Mouse (Mus musculus): ENCODE measurements around the gene Lcn9. TPM values are rescaled to one million over a fixed set of nuclear protein-coding genes. Genes with fewer than 3 reads are reported as not detected.
"Not testable (repeated sequence)": the region's sequence is repeated elsewhere in the genome, so short reads cannot be mapped to it uniquely, and the experiment has no call there.

Lcn9 gene
- polyA plus RNA-seq, 1 experiment from 2014 or later = not detected

DNA sequence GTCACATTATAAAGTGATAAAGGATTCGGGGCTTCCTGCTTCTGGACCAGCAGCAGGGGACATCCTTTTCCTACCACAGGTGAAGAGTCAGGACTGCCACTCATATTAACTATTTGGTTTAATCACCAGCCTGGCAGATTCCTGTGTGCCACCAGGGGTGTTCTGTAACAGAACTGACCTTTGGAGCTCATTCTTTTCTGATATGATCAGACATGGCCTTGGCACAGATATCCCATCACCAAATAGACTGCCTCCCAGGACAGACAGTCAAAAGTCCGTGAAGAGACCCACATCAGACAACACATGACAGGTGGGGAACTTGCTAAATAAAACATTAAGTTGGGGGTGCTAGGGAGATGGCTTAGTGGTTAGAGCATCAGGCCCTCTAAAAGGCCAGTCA lies 11.2 kb upstream of the Lcn9 start:
- H3K36me3 ChIP-seq = no peaks in the 10 kb centered on the region
- no peaks in the 10 kb centered on the region for H3K4me1 ChIP-seq
- H3K9me3 ChIP-seq (replicated peaks) = no peaks in the 10 kb centered on the region
- H3K4me2 ChIP-seq (replicated peaks) = no peak overlapping the region
- WGBS = 68% methylated on average over 2 of the region's 2 CpGs
- no peak overlapping the region for H3K9ac ChIP-seq
- ATAC-seq (ENCODE audit: insufficient number of reproducible peaks, low FRiP score, low TSS enrichment, low read depth) = no peak
- H3K27me3 ChIP-seq = no peaks in the 10 kb centered on the region
- no peak overlapping the region for H3K27ac ChIP-seq (replicated peaks)
- no peak overlapping the region for H3K4me3 ChIP-seq (replicated peaks)

DNA sequence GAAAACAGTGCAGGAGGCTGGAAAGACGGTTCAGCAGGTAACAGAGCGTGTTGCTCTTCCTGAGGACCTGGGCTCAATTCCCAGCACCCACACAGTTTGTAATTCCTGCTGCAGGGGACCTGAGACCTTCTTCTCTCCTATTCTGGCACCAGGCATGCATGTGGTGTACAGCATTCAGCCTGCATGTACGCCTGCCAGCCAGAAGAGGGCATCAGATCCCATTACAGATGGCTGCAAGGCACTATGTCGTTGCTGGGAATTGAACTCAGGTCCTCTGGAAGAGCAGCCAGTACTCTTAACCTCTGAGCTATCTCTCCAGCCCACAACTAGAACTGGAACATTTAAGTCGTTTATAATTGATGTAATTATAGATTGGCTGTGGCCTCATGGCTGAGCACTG lies 9.6 kb upstream of the Lcn9 start:
- Histone ChIP-seq H3K9me3 (replicated peaks) (no peaks in the 10 kb centered on the region), H3K36me3 (no peaks in the 10 kb centered on the region), H3K27ac (replicated peaks) (no peak overlapping the region), H3K27me3 (no peaks in the 10 kb centered on the region), H3K4me1 (no peaks in the 10 kb centered on the region), H3K9ac (no peak overlapping the region), H3K4me3 (replicated peaks) (no peak overlapping the region), H3K4me2 (replicated peaks) (no peak overlapping the region)
- ATAC-seq (ENCODE audit: insufficient number of reproducible peaks, low FRiP score, low TSS enrichment, low read depth) = no peak
- WGBS = 81% methylated on average over 5 of the region's 5 CpGs

DNA sequence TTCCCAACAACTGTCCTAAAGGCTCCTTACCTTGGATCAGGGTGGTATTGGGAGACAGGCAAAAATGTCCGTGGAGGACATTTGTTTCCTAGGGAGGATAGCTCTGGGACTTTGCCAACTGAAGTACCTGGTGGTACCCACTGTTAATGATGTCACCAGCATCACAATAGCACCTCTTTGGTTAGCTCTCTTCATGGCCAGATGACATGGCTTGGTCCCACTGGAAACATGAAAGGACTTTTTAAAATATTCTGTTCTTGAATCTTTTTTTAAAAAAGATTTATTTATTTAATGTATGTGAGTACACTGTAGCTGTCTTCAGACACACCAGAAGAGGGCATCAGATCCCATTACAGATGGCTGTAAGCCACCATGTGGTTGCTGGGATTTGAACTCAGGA lies 7.2 kb upstream of the Lcn9 start, which contains the start of gene Glt6d1:
Gene Glt6d1, minus strand, starts transcription at position 101 of the 400 bp plus-strand sequence.
- H3K4me1 ChIP-seq; H3K27ac ChIP-seq (replicated peaks); ATAC-seq (ENCODE audit: insufficient number of reproducible peaks, low FRiP score, low TSS enrichment, low read depth); H3K9ac ChIP-seq; H3K4me3 ChIP-seq (replicated peaks); H3K9me3 ChIP-seq (replicated peaks); H3K36me3 ChIP-seq; H3K4me2 ChIP-seq (replicated peaks); H3K27me3 ChIP-seq: not testable (repeated sequence)
- 66% methylated on average over 1 of the region's 1 CpGs for WGBS

GRCm38 (mm10) chr2:25824751-25825150 lies 1.8 kb downstream of the Lcn9 start:
- WGBS = 76% methylated on average over 3 of the region's 3 CpGs
- Histone ChIP-seq H3K36me3 (no peaks in the 10 kb centered on the region), H3K27me3 (no peaks in the 10 kb centered on the region), H3K9me3 (replicated peaks) (no peaks in the 10 kb centered on the region), H3K4me1 (no peaks in the 10 kb centered on the region), H3K4me2 (replicated peaks) (no peak overlapping the region), H3K4me3 (replicated peaks) (no peak overlapping the region), H3K9ac (no peak overlapping the region), H3K27ac (replicated peaks) (no peak overlapping the region)
- no peak for ATAC-seq (ENCODE audit: insufficient number of reproducible peaks, low FRiP score, low TSS enrichment, low read depth)

DNA sequence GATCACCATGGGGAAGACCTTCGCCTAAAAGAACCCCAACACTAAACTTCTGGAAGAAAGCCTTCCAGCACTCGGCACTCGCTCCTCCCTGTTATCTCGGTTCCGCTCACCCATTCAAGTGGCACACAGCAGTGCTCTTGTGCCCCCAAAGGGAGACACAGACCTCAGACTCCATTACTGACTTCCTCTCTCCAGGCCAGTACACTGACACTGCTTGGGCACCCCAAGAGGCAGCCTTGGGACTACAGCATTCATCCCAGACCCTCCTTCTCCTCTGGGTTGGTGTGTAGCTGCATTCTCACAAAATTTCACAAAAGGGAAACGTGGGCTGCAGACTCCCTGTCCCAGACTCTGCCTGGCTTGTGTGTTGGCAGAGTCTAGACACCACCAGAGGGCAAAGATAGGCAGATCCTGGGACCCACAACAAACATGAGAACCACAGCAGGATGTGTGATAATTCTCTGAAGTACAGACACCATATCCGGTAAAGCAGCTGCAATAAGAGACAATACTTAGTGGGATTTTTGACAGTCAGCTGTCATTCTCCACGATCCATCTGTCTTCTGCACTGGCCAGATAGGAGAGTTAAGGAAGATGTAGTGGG lies 5.5 kb downstream of the Lcn9 start:
- ATAC-seq (ENCODE audit: insufficient number of reproducible peaks, low FRiP score, low TSS enrichment, low read depth) = no peak
- no peaks in the 10 kb centered on the region for H3K9me3 ChIP-seq (replicated peaks)
- WGBS = 77% methylated on average over 8 of the region's 8 CpGs

DNA sequence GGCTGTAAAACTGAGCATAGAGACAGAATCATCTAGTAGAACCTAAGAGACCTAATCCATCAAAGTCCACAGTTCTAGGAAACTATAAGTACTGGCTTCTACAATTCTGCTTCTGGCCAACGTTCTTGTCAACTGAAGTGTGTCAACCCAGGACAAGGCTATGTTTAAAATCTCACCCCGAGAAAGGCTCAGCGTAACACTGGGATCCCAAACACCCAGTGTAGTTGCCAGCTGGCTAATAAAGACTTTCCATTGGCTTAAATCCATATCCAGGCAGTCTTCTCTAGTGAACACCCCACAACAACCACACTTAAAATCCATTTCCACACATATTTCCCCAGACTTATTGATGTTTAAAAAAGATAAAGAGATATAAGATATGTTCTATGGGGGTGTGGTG lies 7.8 kb downstream of the Lcn9 start:
- H3K4me1 ChIP-seq = no peaks in the 10 kb centered on the region
- no peaks in the 10 kb centered on the region for H3K36me3 ChIP-seq
- H3K4me3 ChIP-seq (replicated peaks) = no peak overlapping the region
- no peaks in the 10 kb centered on the region for H3K9me3 ChIP-seq (replicated peaks)
- ATAC-seq (ENCODE audit: insufficient number of reproducible peaks, low FRiP score, low TSS enrichment, low read depth) = no peak
- H3K4me2 ChIP-seq (replicated peaks) = no peak overlapping the region
- H3K27ac ChIP-seq (replicated peaks) = no peak overlapping the region
- no peaks in the 10 kb centered on the region for H3K27me3 ChIP-seq
- H3K9ac ChIP-seq = no peak overlapping the region
- 74% methylated on average over 3 of the region's 3 CpGs for WGBS

More for the DNA sequence above, 5.5 kb downstream of the Lcn9 start:
- Histone ChIP-seq H3K4me2 (replicated peaks) (no peak overlapping the region), H3K27ac (replicated peaks) (no peak overlapping the region), H3K27me3 (no peaks in the 10 kb centered on the region), H3K4me1 (no peaks in the 10 kb centered on the region), H3K36me3 (no peaks in the 10 kb centered on the region), H3K9ac (no peak overlapping the region), H3K4me3 (replicated peaks) (no peak overlapping the region)

DNA sequence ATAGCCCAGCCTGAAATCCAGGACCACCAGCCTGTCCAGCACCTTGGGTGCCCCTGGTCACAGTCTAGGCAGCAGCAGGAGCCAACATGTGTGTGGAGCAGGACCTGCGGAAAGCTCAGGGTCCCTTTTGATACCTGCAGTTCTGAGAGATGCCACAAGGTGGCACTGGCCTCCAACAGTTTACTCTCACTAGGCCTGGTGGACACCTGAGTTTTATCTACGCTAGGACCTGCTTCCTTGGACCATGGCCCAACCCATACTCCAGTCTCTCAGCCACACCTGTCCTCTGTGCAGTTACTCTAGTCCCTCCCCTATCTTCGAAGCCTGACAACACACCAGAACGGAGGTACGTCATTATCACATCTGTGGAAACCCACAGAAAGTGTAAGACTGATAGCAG lies 13.3 kb downstream of the Lcn9 start:
- no peak overlapping the region for H3K27ac ChIP-seq (replicated peaks)
- H3K36me3 ChIP-seq = no peaks in the 10 kb centered on the region
- H3K9ac ChIP-seq = no peak overlapping the region
- H3K9me3 ChIP-seq (replicated peaks) = no peaks in the 10 kb centered on the region
- H3K4me3 ChIP-seq (replicated peaks) = no peak overlapping the region
- 42% methylated on average over 5 of the region's 5 CpGs for WGBS
- no peaks in the 10 kb centered on the region for H3K4me1 ChIP-seq
- 0 out of 2 replicates have a peak, but pooled peaks have one; percentile 24 for ATAC-seq (ENCODE audit: insufficient number of reproducible peaks, low FRiP score, low TSS enrichment, low read depth)
- H3K27me3 ChIP-seq = no peaks in the 10 kb centered on the region
- H3K4me2 ChIP-seq (replicated peaks) = no peak overlapping the region

GRCm38 (mm10) chr2:25842161-25842560 lies 19.2 kb downstream of the Lcn9 start:
- Histone ChIP-seq H3K9me3 (replicated peaks) (no peaks in the 10 kb centered on the region), H3K4me2 (replicated peaks) (no peak overlapping the region), H3K4me1 (peaks cover 9% of the 10 kb centered on the region), H3K4me3 (replicated peaks) (no peak overlapping the region), H3K36me3 (no peaks in the 10 kb centered on the region), H3K27me3 (no peaks in the 10 kb centered on the region), H3K27ac (replicated peaks) (no peak overlapping the region), H3K9ac (no peak overlapping the region)
- no peak for ATAC-seq (ENCODE audit: insufficient number of reproducible peaks, low FRiP score, low TSS enrichment, low read depth)
- WGBS = 67% methylated on average over 4 of the region's 4 CpGs

DNA sequence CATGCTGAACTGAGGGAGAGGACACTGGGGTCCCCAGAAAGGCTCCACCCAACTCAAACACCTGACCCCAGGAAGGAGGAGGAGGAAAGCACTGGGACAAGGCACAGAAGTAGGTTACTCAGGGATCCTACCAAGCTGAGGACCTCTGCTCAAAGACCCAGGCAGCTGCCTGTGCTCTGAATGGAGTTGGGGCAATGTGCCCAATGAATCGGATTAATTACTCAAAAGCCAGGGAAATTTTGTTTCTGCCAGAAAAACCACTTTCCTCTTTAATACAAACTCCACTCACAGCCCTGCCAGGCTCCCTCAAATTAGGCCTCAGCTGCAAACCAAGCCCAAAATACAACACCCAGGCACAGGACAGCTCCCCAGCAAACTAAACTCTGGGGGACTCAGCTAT lies 19.8 kb downstream of the Lcn9 start:
- Histone ChIP-seq H3K9me3 (replicated peaks) (no peaks in the 10 kb centered on the region), H3K27ac (replicated peaks) (no peak overlapping the region), H3K36me3 (no peaks in the 10 kb centered on the region), H3K4me2 (replicated peaks) (no peak overlapping the region), H3K27me3 (no peaks in the 10 kb centered on the region), H3K9ac (no peak overlapping the region), H3K4me3 (replicated peaks) (no peak overlapping the region), H3K4me1 (peaks cover 9% of the 10 kb centered on the region)
- no peak for ATAC-seq (ENCODE audit: insufficient number of reproducible peaks, low FRiP score, low TSS enrichment, low read depth)
- 48% methylated on average over 1 of the region's 1 CpGs for WGBS

DNA sequence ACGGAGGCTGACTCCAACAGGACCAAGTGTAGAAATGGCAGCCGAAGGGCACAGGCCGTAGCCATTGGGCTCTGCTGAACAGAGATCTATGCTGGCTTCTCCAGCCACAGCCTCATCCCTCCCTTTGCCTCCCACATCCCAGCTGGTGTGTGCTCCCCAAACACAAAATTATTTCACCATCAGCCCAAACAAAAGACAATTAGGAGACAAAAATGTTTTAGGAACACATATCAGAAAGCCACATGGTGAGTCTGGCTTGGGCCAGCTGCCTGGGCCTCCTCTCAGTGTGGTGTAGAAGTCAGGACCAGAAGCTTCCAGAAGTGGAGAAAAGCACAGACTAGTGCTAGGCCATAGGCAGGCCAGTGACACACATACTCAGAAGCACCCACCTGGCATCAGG lies 21.1 kb downstream of the Lcn9 start:
- no peak overlapping the region for H3K27ac ChIP-seq (replicated peaks)
- no peak overlapping the region for H3K4me2 ChIP-seq (replicated peaks)
- 82% methylated on average over 3 of the region's 3 CpGs for WGBS
- no peaks in the 10 kb centered on the region for H3K9me3 ChIP-seq (replicated peaks)
- H3K4me1 ChIP-seq = peaks cover 9% of the 10 kb centered on the region
- ATAC-seq (ENCODE audit: insufficient number of reproducible peaks, low FRiP score, low TSS enrichment, low read depth) = no peak
- H3K27me3 ChIP-seq = no peaks in the 10 kb centered on the region
- no peak overlapping the region for H3K9ac ChIP-seq
- H3K36me3 ChIP-seq = no peaks in the 10 kb centered on the region
- no peak overlapping the region for H3K4me3 ChIP-seq (replicated peaks)

DNA sequence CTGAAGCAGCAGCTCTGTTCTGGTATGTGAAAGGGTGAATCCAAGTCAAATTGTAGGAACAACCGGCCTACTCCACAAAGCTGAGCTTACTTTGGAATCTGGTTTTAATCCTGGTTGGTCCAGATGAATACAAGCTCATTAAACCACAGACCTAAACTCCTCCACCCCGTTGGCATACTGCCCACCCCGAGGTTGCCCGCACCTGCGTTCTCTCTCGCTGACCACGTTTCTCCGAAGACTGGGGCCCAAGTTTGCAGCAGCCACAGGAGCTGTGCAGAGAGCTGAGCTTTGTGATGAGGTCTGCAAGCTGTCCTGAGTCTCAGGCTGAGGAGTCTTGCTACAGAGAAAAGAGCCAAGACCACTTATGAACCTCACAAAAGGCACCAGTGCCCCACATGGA lies 23.6 kb downstream of the Lcn9 start:
- no peaks in the 10 kb centered on the region for H3K27me3 ChIP-seq
- no peaks in the 10 kb centered on the region for H3K9me3 ChIP-seq (replicated peaks)
- no peak for ATAC-seq (ENCODE audit: insufficient number of reproducible peaks, low FRiP score, low TSS enrichment, low read depth)
- H3K4me2 ChIP-seq (replicated peaks) = no peak overlapping the region
- H3K9ac ChIP-seq = no peak overlapping the region
- peaks cover 9% of the 10 kb centered on the region for H3K4me1 ChIP-seq
- 50% methylated on average over 8 of the region's 8 CpGs for WGBS
- no peaks in the 10 kb centered on the region for H3K36me3 ChIP-seq
- no peak overlapping the region for H3K4me3 ChIP-seq (replicated peaks)
- no peak overlapping the region for H3K27ac ChIP-seq (replicated peaks)

GRCm38 (mm10) chr2:25847226-25847625 lies 24.3 kb downstream of the Lcn9 start, which contains the start of gene Sohlh1:
Gene Sohlh1 (minus strand): TSS chr2:25847248.
- Histone ChIP-seq H3K9ac (no peak within 1 kb of the TSS), H3K4me2 (replicated peaks) (no peak within 1 kb of the TSS), H3K9me3 (replicated peaks) (no peaks in the 10 kb centered on the region), H3K27ac (replicated peaks) (no peak within 1 kb of the TSS), H3K27me3 (no peaks in the 10 kb centered on the region), H3K4me1 (peaks cover 9% of the 10 kb centered on the region), H3K36me3 (no peaks in the 10 kb centered on the region), H3K4me3 (replicated peaks) (no peak within 1 kb of the TSS)
- no peak for ATAC-seq (ENCODE audit: insufficient number of reproducible peaks, low FRiP score, low TSS enrichment, low read depth)
- WGBS = 75% methylated on average over 16 of the region's 16 CpGs
